Mouse (Mus musculus): ENCODE measurements around the gene Oas1g. TPM values are rescaled to one million over a fixed set of nuclear protein-coding genes. Genes with fewer than 3 reads are reported as not detected.

Gene Oas1g
- total RNA-seq, 1 experiment from 2014 or later = 0.58 TPM

Small RNA genes within 50 kb of the gene (microRNA-seq; reads per million reads assigned to microRNA genes)
- 0 reads per million in 2 experiments for gene Gm22907

Other genes with a start within 250 kb of the Oas1g start
- gene Rasal1, start 238.8 kb downstream of the Oas1g start, total RNA-seq (2021) = 19.6 and 20.0 TPM in 2 replicates
- gene Dtx1, start 175.7 kb downstream of the Oas1g start, total RNA-seq (2021) = 11.0 and 11.8 TPM in 2 replicates
- 0.67 and 0.95 TPM in 2 replicates for gene Oas2, start 137.8 kb downstream of the Oas1g start, total RNA-seq (2021)
- gene Oas3, start 110.0 kb downstream of the Oas1g start, total RNA-seq (2021) = 0.64 TPM in 1 of 2 replicates, not detected in the other
- not detected in 2 replicates for gene Oas1e, start 92.1 kb downstream of the Oas1g start, total RNA-seq (2021)
- 1.3 and 1.5 TPM in 2 replicates for gene Oas1c, start 75.1 kb downstream of the Oas1g start, total RNA-seq (2021)
- not detected in 2 replicates for gene Oas1f, start 40.2 kb downstream of the Oas1g start, total RNA-seq (2021)
- not detected in 2 replicates for gene Oas1h, start 26.2 kb downstream of the Oas1g start, total RNA-seq (2021)
- 1.5 and 3.0 TPM in 2 replicates for gene Oas1a, start 19.9 kb upstream of the Oas1g start, total RNA-seq (2021)
- gene Oas1d, start 26.9 kb upstream of the Oas1g start, total RNA-seq (2021) = not detected in 2 replicates
- gene Rph3a, start 122.5 kb upstream of the Oas1g start, total RNA-seq (2021) = 2.5 and 4.5 TPM in 2 replicates